Mouse (Mus musculus) cerebellum, adult (tissue): ENCODE measurements around the gene Dlx4.

Experiments used
- ATAC-seq: cut with Nextera tagmentation; 2 replicates; pipeline ENCODE4 v1.9.2; 2017; ENCODE audit warnings: mild to moderate bottlenecking, moderate library complexity, mixed read lengths; ENCODE audit not compliant: insufficient number of reproducible peaks, low FRiP score, low TSS enrichment

Dlx4 gene

GRCm38 (mm10) chr11:95145851-95146403, at the start of gene Dlx4:
TSS of gene Dlx4 (minus strand) at chr11:95146263.
- ATAC-seq = no peak

- ATAC-seq = no peak
Measured at GRCm38 (mm10) chr11:95189863-95190262, 43.8 kb upstream of the Dlx4 start.

DNA sequence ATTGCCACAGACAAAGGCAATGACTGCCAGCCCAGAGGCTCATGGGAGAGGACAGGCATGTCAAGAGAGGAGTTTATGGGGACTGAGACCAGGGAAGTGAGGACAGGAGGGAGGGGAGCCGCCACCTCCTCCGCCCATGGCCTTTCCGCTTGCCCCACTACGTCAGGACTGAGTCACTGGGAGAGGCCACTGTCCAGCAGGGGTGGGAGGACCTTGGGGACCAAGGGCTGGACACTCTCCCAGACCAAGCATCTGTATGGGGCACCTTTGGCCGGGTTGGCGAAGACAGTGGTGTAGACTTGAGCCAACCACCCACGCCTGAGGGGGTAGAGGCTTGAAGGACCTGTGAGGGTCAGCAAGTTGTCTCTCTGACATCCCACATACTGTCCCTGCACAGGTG, 40.8 kb upstream of the Dlx4 start:
- ATAC-seq = no peak

- ATAC-seq = no peak
Measured at GRCm38 (mm10) chr11:95185700-95186099, 39.6 kb upstream of the Dlx4 start.

- ATAC-seq = no peak
Measured at GRCm38 (mm10) chr11:95184561-95184960, 38.5 kb upstream of the Dlx4 start.

- ATAC-seq = no peak
Measured at GRCm38 (mm10) chr11:95179311-95179710, 33.2 kb upstream of the Dlx4 start.

GRCm38 (mm10) chr11:95165857-95166256, 19.8 kb upstream of the Dlx4 start:
- ATAC-seq = no peak

GRCm38 (mm10) chr11:95161708-95162107, 15.6 kb upstream of the Dlx4 start:
- no peak for ATAC-seq

DNA sequence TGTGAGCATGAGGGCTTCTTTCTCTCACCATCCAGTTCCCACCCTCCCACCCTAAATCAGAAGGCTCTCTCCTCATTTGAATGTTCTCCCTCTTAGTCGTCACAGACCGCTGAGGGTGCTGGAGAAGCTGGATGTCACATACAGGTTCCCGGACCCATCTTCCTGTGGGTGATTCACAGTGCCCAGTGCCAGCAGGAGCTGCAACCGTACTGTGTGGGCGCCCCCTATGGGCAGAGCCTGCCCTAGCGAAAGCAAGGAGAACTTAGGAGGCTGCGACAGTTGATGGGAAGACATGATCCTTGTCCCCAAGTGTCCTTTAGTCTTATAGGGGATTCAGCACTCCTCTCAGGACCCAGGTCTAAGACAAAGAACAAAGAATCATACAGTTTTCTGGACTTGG, 14.6 kb upstream of the Dlx4 start:
- no peak for ATAC-seq

- no peak for ATAC-seq
Measured at GRCm38 (mm10) chr11:95159763-95160371, 13.8 kb upstream of the Dlx4 start.

DNA sequence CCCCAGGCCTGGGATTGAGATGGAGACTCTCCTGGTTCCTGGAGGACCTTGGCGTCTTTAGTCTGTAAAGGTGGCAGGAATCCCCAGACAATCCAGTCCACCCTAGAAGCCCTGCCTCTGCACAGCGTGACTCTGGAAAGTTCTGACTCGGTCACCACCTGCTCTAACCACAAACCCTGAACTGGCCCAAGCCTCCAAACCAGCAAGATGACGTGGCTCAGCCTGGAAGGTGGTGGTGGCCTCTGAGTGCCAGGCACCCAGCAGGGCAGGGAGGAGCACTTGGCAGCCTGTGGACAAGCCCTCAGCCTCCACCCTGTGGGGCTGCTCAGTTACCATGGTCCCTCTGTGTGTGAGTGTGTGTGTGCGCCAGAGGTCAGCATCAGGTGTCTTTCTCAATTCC, 11.8 kb upstream of the Dlx4 start:
- no peak for ATAC-seq

DNA sequence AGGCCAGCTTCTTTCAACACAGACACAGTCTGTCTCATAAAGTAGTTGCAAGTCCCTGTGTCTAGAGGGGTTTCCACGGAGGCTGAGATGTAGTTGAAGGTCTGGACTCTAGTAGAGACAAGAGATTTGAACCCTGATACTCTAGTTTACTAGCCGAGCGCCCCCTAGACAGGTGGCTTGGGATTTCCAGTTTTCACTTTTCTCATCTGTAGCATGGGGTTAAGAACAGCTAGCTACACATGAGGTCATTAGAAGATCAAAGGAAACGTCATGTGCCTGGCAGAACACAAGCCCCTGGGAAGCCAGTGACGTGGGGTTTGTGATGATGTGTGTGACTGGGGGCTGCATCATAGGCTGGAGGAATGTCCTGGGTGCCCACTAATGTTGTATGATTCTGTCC, 11.3 kb upstream of the Dlx4 start:
- ATAC-seq = no peak

GRCm38 (mm10) chr11:95155511-95155910, 9.4 kb upstream of the Dlx4 start:
- no peak for ATAC-seq

- no peak for ATAC-seq
Measured at GRCm38 (mm10) chr11:95153681-95154080, 7.6 kb upstream of the Dlx4 start.

DNA sequence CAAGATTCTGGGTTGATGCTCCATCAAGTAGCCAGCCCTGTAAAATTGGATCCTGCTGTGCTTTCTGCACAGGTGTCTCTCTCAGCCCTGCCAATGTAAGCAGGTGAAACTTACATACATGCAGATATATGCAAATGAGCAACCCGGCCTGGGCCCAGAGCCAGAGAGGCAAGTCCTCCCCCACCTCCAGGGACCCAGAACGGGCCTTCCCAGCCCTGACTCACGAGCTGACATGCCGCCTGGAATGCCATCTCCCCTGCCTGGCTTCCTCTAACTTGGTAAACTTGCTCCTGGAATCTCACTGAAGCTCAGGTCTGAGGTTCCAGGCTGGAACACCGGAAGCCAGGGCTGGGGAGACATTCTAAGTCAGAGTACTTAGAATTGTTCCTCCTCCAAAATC, 7.1 kb upstream of the Dlx4 start:
- ATAC-seq = no peak

- ATAC-seq = no peak
Measured at GRCm38 (mm10) chr11:95150269-95151049, 4.4 kb upstream of the Dlx4 start.

GRCm38 (mm10) chr11:95149462-95150268, 3.6 kb upstream of the Dlx4 start:
- no peak for ATAC-seq

- ATAC-seq = no peak
Measured at GRCm38 (mm10) chr11:95148754-95149153, 2.7 kb upstream of the Dlx4 start.

GRCm38 (mm10) chr11:95144946-95145483, 1.0 kb downstream of the Dlx4 start:
- ATAC-seq = no peak

- no peak for ATAC-seq
Measured at GRCm38 (mm10) chr11:95144091-95144945, 1.7 kb downstream of the Dlx4 start.
